Mouse (Mus musculus) embryonic facial prominence, embryonic 11.5 days (tissue): ENCODE data around the gene Plcd1. TPM values are rescaled to one million over a fixed set of nuclear protein-coding genes. Genes with fewer than 3 reads are reported as not detected.

Experiments used
- ATAC-seq: fragments of 200-750 bp; cut with Nextera tagmentation; replicated peaks from 2 replicates; pipeline ENCODE4 v1.8.0; 2017; ENCODE audit warnings: low read depth; ENCODE audit not compliant: insufficient number of reproducible peaks, low FRiP score, low TSS enrichment
- DNase-seq: peaks from one replicate; pipeline ENCODE4 v3.0.0-alpha.2; 2015; ENCODE audit warnings: low spot score
- H3K27ac ChIP-seq: fragments of 300-500 bp; sonication (generic); replicated peaks from 2 replicates; pipeline ENCODE4 v1.5.1; 2014; ENCODE audit warnings: mild to moderate bottlenecking, low read depth, low read length, control low read depth
- H3K27me3 ChIP-seq: fragments of 300-500 bp; sonication (generic); 2 replicates; pipeline ENCODE4 v1.6.1; 2014; ENCODE audit warnings: mild to moderate bottlenecking, low read length, moderate library complexity, mixed read lengths; ENCODE audit not compliant: control insufficient read depth, insufficient read depth
- H3K36me3 ChIP-seq: fragments of 300-500 bp; sonication (generic); replicated peaks from 2 replicates; pipeline ENCODE4 v1.6.1; 2014; ENCODE audit warnings: low read depth, mild to moderate bottlenecking, low read length, moderate library complexity, mixed read lengths; ENCODE audit not compliant: control insufficient read depth, insufficient read depth
- H3K4me1 ChIP-seq: fragments of 300-500 bp; sonication (generic); 2 replicates; pipeline ENCODE4 v1.6.1; 2014; ENCODE audit warnings: low read length, mixed read lengths; ENCODE audit not compliant: control insufficient read depth, insufficient read depth
- H3K4me2 ChIP-seq: fragments of 300-500 bp; sonication (generic); 2 replicates; pipeline ENCODE4 v1.6.1; 2014; ENCODE audit warnings: low read depth, mild to moderate bottlenecking, control low read depth, low read length, moderate library complexity
- H3K4me3 ChIP-seq: fragments of 300-500 bp; sonication (generic); 2 replicates; pipeline ENCODE4 v1.5.1; 2014; ENCODE audit warnings: low read depth, low read length, control low read depth
- H3K9ac ChIP-seq: fragments of 300-500 bp; sonication (generic); replicated peaks from 2 replicates; pipeline ENCODE4 v1.6.1; 2014; ENCODE audit warnings: mild to moderate bottlenecking, control low read depth, low read length
- H3K9me3 ChIP-seq: fragments of 300-500 bp; sonication (generic); replicated peaks from 2 replicates; pipeline ENCODE4 v1.6.1; 2016; ENCODE audit warnings: mild to moderate bottlenecking, low read length, inconsistent platforms, mixed read lengths; ENCODE audit not compliant: control insufficient read depth
- WGBS: fragments of 180-500 bp; shearing (Covaris S2); extraction: QIAGEN DNeasy Blood & Tissue Kit; methylation state at CpG from one replicate; pipeline ENCODE4 v1.1.7; 2014; 5-methylcytosine and 5-hydroxymethylcytosine counted together
- polyA plus RNA-seq: library from polyadenylated mRNA; unstranded; fragments of >200 nt; fragmentation: Nextera tagmentation; extraction: Ambion mirVana; gene quantifications from 2 replicates; pipeline ENCODE4 v1.2.1, GENCODE M21; 2014

Plcd1 gene
- polyA plus RNA-seq, 1 experiment from 2014 or later, result 21.5 TPM

- Histone ChIP-seq H3K36me3 (no peaks in the 10 kb centered on the region), H3K4me1 (no peaks in the 10 kb centered on the region), H3K27me3 (no peaks in the 10 kb centered on the region), H3K9ac (no peak overlapping the region), H3K4me3 (no peak overlapping the region), H3K4me2 (no peak overlapping the region), H3K27ac (no peak overlapping the region), H3K9me3 (no peaks in the 10 kb centered on the region)
- ATAC-seq (no peak; the same call in 1 of the 2 replicates), DNase-seq (no peak)
- WGBS, result 11% methylated on average over 14 of the region's 15 CpGs
Observed at GRCm38 (mm10) chr9:119100177-119100898, 7.0 kb upstream of the Plcd1 start.

- ATAC-seq (no peak), DNase-seq (no peak)
- no peaks in the 10 kb centered on the region for H3K36me3 ChIP-seq
- H3K4me2 ChIP-seq, result no peak overlapping the region
- no peak overlapping the region for H3K27ac ChIP-seq
- 80% methylated on average over 13 of the region's 13 CpGs for WGBS
- H3K9ac ChIP-seq, result no peak overlapping the region
- no peaks in the 10 kb centered on the region for H3K27me3 ChIP-seq
- no peaks in the 10 kb centered on the region for H3K4me1 ChIP-seq
- H3K9me3 ChIP-seq, result no peaks in the 10 kb centered on the region
- H3K4me3 ChIP-seq, result no peak overlapping the region
Observed at GRCm38 (mm10) chr9:119094462-119095109, 1.3 kb upstream of the Plcd1 start.

DNA sequence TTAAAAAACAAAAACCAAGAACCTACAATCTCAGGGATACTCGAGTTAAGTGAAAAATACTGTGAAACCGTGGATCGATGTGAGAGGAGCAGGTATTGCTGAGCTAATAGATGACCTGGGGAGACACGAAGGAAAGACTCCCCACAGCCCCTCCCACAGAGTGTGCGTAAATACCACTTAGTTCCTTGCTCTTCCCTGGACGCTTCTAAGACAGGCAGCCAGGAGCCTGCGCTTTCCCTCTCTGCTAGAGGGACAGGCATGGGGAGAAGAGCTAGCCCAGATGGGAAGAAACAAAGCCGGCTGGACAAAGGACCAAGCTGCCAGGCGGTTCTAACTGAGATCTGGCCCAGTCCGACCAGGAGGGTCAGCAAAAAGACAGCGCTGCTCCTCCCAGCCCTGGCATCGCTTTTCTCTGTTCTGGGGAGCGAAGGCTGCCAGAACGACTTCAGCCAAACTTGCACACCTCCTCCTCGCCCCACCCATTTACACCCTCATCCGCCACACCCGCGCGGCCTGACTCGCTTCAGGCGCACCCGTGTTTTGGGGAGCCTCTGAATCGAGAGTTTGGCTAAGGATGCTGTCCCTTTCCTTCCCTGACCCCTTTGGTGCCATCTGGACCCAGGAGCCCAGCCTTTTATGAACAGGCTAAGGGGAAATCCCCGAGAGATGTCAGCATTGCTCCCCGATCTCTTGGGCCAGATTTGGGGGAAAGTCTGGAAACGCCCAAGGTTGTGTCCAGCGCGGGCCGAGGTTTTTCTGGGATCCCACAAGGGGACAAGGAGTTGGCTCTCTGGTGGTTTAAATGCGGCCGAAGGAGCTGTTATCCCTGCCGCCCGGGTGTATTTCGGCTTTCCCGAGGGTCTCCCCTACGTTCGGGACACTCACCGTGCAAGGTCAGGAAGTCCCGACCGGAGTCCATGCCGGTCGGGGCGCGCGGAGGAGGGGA, 556 bp downstream of the Plcd1 start:
- Histone ChIP-seq H3K9me3 (no peaks in the 10 kb centered on the region), H3K27ac (no peak overlapping the region), H3K36me3 (no peaks in the 10 kb centered on the region), H3K9ac (peak overlapping the region; percentile 68), H3K4me3 (peak overlapping the region; percentile 61), H3K4me1 (no peaks in the 10 kb centered on the region), H3K27me3 (no peaks in the 10 kb centered on the region), H3K4me2 (peak overlapping the region; percentile 88)
- DNase-seq, result peak; percentile 24
- no peak for ATAC-seq
- 3% methylated on average over 45 of the region's 45 CpGs for WGBS

DNA sequence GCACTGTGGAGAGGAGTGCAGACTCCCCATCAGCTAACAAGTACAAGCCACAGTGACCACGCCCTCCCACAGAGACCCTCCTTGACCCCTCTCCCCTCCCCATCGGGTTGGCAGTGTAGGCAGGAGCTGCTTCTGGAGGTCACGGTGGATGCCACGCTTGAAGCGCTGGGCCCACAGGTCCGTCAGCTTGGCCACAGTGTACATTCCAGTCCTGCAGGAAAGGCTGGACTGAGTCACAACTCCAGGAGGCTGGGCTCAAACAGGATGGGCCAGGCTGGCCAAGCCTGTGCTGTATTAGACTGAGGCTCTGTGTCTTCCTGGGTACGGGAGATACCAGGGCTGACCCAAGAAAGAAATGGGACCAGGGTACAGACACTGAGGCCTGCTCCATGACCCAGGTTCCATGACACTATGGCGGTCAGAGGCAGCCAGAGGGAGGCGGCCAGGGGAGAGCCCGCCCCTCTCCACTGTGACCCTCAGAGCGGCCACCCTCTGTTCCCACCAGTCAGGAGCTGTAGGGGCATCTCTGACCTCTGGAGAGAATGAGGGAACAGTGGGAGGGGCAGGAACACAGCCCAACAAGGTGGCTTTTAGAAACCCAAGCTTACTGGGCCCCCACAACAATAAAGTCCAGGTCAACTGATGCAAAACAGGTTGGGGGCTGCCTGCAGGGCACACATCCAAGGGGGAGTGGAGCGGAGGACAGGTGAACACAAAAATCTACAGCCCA, 1.6 kb downstream of the Plcd1 start:
- no peak overlapping the region for H3K9ac ChIP-seq
- H3K9me3 ChIP-seq, result no peaks in the 10 kb centered on the region
- WGBS, result 64% methylated on average over 12 of the region's 12 CpGs
- no peak overlapping the region for H3K27ac ChIP-seq
- H3K27me3 ChIP-seq, result no peaks in the 10 kb centered on the region
- no peaks in the 10 kb centered on the region for H3K4me1 ChIP-seq
- H3K4me3 ChIP-seq, result no peak overlapping the region
- H3K4me2 ChIP-seq, result peak overlapping the region; percentile 16
- H3K36me3 ChIP-seq, result no peaks in the 10 kb centered on the region
- DNase-seq (no peak), ATAC-seq (0 out of 2 replicates have a peak, but pooled peaks have one; percentile 11)

- WGBS, result 94% methylated on average over 5 of the region's 5 CpGs
- Histone ChIP-seq H3K4me1 (no peaks in the 10 kb centered on the region), H3K4me3 (no peak overlapping the region), H3K36me3 (no peaks in the 10 kb centered on the region), H3K9me3 (no peaks in the 10 kb centered on the region), H3K27ac (no peak overlapping the region), H3K4me2 (no peak overlapping the region), H3K27me3 (no peaks in the 10 kb centered on the region), H3K9ac (no peak overlapping the region)
- DNase-seq (no peak), ATAC-seq (no peak)
Observed at GRCm38 (mm10) chr9:119090462-119090861, 2.8 kb downstream of the Plcd1 start.

DNA sequence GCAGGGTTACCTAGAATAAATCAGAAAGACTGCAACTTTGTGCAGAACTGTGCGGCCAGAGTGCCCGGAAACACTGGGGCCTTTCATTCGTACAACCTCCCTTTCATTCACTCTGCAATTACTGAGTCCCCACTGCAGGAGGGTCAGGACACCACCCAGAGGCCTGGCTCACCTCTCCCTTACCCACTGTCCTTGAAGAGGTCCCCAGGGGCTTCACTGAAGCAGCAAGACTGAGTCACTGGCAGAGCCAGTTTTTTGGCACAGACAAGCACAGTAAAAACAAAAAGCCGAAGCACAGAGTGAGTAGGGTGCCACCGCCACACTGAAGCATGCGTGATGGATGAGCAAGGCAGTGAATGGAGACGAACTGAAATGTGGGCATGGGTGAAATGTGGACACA, 3.9 kb downstream of the Plcd1 start:
- no peaks in the 10 kb centered on the region for H3K9me3 ChIP-seq
- no peaks in the 10 kb centered on the region for H3K4me1 ChIP-seq
- DNase-seq (no peak), ATAC-seq (no peak)
- H3K36me3 ChIP-seq, result no peaks in the 10 kb centered on the region
- H3K4me3 ChIP-seq, result no peak overlapping the region
- WGBS, result 43% methylated on average over 7 of the region's 7 CpGs
- no peak overlapping the region for H3K9ac ChIP-seq
- H3K4me2 ChIP-seq, result no peak overlapping the region
- no peaks in the 10 kb centered on the region for H3K27me3 ChIP-seq
- H3K27ac ChIP-seq, result no peak overlapping the region

DNA sequence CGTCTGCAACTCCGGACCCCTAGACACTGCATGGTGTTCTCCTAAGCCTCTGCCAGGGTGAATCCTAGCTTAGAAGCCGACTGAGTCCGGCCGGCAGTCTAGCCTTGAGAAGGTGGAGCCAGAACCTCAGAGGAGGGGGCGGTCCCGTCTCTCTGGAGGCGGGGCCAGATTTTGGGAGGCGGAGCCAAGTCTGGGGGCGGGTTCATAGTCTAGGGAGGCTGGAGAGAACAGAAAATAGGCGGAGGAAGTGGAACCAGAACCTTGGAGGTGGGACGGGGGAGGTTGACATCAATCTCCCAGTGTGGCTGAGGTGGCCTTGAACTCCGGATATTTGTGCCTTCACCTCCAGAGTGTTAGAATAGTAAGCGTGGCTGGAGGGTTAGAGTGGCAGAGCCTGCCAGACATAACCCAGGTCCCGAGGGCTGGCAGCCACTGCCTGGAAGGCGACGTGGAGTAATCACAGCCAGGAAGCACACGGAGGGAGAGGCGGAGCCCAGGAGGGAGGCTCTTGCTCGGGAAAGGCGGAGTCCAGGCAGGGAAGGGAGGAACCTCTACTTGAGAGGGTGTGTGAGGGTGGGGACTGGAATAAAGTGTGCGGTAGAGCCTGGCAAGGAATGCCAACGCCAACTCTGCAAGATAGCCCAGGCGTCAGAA, 5.0 kb downstream of the Plcd1 start:
- ATAC-seq, result peak; percentile 69
- Histone ChIP-seq H3K36me3 (no peaks in the 10 kb centered on the region), H3K9me3 (no peaks in the 10 kb centered on the region), H3K27ac (no peak overlapping the region), H3K9ac (peak overlapping the region; percentile 46; the same call in 1 of the 2 replicates), H3K27me3 (no peaks in the 10 kb centered on the region), H3K4me2 (peak overlapping the region; percentile 44), H3K4me3 (peak overlapping the region; percentile 27), H3K4me1 (no peaks in the 10 kb centered on the region)
- WGBS, result under 1% methylated on average over 23 of the region's 24 CpGs
- DNase-seq, result peak; percentile 89
